Mouse (Mus musculus) thymus, adult 2 months (tissue): ENCODE data around the gene Ptprq.

Experiments used
- CTCF ChIP-seq: fragments of 200-500 bp; IDR thresholded peaks from 2 replicates; pipeline ENCODE4 v1.5.1; 2012; ENCODE audit warnings: mild to moderate bottlenecking, control low read depth, low read length, moderate library complexity, borderline replicate concordance; ENCODE audit not compliant: control insufficient read depth, poor library complexity, insufficient read depth; ENCODE audit errors: extremely low read depth
- POLR2A ChIP-seq: fragments of 200-500 bp; IDR thresholded peaks from 2 replicates; pipeline ENCODE4 v1.6.1; 2012; ENCODE audit warnings: mild to moderate bottlenecking, low read length, control low read depth, moderate library complexity; ENCODE audit not compliant: control insufficient read depth, poor library complexity, insufficient read depth; ENCODE audit errors: extremely low read depth

DNA sequence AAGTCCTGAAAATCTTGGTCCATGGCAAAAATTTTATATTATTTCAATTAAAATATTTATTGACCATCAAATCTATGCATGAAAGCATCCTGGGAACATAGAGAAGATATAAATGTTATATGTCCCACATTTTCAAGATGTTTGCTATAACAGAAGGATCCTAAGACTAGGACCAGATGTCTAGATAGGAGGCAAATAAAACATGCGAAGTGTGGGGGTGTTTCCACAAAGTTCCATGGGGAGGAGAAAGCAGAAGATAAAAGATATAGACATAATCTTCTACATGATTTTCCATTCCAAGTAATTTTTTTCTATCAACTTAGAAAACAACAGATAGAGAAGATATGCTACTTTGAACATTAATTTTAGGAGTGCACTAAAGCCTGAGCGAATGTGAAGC, 70.2 kb downstream of the Ptprq start:
- TF ChIP-seq POLR2A, result no peak
- no peak for TF ChIP-seq CTCF
